Mouse (Mus musculus) cortical plate, adult 2 months (tissue): ENCODE data around the gene Atf6.

Experiments used
- CTCF ChIP-seq: fragments of 200-500 bp; IDR thresholded peaks from 2 replicates; pipeline ENCODE4 v1.5.1; 2011; ENCODE audit warnings: mild to moderate bottlenecking, control low read depth, low read length; ENCODE audit not compliant: insufficient read depth; ENCODE audit errors: extremely low read depth
- POLR2A ChIP-seq: fragments of 200-500 bp; IDR thresholded peaks from 2 replicates; pipeline ENCODE4 v1.6.1; 2011; ENCODE audit warnings: mild to moderate bottlenecking, low read length, control low read depth; ENCODE audit not compliant: insufficient read depth; ENCODE audit errors: extremely low read depth

DNA sequence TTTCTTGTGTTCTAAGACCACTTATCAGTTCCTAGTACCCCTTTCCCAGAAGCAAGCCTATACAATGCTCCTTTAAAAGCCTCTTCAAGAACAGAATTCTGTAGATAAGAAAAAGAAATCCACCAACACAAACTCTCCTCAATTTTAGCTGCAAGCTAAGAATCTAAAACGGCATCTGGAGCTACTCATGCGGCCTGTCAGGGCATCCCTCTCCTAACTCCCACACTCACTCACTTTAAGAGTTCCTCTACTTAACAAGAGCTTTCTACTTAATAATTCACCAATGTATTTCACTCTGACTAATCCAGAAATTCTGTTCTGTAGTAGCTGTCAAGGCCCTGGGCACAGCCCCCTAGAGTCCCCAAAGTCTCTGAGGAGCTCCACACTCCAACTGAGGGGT is 24.1 kb upstream of the Atf6 start:
- TF ChIP-seq POLR2A (no peak), CTCF (no peak)
